Mouse (Mus musculus): ENCODE measurements at regions not wholly inside any gene's neighbourhood (a gene's known extent, or its start where the extent isn't known, plus 50 kb on each side); places are given as distances from the start of the nearest gene placed in this dataset.

DNA sequence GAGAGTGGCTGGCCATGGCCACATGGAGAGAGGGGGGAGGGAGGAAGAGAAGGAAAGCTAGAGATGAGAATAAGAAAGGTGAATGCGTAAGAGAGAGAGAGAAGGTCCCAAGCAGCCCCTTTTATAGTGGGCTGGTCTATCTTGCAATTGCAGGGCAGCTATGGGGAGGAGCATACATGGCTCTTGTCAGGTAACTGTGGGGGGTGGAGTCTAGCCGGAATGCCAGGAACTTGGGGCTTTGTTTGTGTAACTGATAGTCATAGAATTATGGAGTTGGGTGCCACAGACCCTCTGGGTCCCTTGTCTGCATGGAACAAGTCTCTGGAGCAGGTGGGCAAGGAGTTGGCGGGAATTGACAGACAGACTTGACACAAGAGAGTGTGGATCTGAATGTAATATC lies 2151.8 kb downstream of the 4930444P10Rik start:
- DNase-seq (ENCODE audit: low spot score in 2 of 2): no peak

DNA sequence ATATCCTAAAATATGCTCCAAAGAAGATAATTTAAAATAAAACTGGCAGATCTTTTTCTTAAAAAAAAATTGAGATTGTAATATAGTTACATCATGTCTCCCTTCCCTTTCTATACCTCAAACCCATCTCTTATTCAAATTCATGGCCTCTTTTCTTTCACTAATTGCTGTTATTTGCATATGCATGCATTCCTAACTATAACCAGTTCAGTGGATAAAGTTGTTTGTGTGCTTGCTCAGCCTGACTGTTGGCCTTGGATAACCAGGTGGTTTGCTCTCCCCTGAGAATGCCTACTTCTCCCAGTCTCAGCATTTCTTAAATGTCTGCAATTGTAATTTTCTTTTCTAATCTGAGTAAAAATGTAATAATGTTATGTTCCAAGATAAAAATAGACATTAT lies 2154.8 kb downstream of the 4930444P10Rik start:
- DNase-seq (ENCODE audit: low spot score in 2 of 2): no peak

DNA sequence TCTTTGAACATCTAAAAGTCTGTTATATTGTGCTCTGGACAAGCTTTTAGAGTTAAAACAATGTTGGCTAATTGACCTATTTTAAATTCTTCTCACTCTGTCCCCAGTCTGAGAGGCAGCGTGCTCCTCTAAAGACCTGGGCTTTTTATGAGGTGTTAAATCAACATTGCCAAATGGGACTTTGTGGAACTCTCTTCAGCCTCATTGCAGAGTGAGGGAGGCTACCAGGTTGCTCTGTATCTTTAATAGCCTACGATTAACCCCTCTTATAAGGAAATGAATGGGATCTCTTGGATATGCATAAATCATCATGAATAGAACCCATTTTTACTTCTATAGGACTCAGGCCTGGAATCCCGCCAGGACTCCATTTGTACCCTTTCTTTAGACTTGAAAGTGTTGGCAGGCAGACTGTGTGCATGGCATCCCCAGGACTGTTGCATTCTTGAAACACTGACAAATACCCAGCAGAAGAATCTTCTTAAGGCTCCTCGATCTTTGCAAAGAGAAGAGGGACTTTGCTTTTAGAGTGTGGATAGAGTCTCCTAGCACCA lies 2157.1 kb downstream of the 4930444P10Rik start:
- DNase-seq (ENCODE audit: low spot score in 2 of 2): peak in 1 of 2 experiments; percentile 11

DNA sequence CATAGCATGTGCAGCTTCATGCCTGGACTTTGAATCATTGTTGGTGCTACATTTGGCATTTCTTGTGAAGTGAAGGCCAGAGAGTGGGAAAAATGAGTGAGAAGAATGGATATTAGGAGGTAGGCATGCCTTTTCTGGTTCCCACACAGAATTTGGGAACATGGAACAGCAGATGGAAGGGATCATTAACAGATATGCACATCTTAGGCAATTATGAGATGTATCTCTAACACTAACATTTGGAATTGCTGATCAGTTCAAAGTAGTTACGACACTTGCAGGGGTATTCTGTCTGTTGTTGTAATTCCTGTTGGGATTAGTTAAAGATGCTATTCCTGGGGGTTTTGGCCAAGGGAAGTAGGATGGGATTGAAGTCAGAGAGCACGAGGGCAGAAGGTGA lies 2164.4 kb downstream of the 4930444P10Rik start:
- no peak for DNase-seq (ENCODE audit: low spot score in 2 of 2)

DNA sequence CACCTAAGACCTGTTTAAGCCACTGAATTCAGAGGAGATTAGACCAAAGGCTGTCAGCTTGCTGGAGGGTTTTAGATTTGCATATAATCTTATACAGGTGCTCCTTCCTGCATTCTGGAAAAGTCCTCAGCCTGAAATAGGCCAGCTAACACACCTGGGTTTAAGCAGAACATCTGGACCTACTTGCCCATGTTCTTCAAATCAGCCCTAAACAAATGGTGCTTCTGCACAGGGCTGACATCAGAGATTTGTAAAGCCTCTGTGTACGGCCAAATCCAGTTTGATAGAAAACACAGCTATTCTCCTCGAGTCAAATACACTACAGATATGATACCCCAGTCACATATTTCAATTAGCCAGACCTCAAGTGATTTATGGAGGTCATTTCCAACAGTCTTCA lies 2165.2 kb downstream of the 4930444P10Rik start:
- no peak for DNase-seq (ENCODE audit: low spot score in 2 of 2)

DNA sequence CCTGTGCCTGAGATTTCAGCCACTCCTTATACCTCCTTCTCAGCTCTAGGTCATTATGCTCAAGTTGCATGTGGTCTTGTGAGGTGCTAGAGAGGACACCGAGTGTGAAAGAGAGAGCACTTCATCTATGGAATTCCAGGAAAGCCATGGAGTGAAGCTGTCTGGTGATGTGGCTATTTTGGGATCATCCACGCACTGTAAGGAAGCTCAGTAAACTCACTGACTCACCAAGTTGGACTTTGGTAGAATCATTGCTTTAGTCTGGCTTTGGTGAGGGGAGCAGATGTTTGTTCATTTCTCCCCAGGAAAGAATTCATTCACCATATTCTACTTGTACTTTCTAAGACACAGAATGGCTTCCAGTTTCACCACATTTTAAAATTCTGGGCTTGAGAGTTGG lies 2167.1 kb downstream of the 4930444P10Rik start:
- DNase-seq (ENCODE audit: low spot score in 2 of 2): no peak

DNA sequence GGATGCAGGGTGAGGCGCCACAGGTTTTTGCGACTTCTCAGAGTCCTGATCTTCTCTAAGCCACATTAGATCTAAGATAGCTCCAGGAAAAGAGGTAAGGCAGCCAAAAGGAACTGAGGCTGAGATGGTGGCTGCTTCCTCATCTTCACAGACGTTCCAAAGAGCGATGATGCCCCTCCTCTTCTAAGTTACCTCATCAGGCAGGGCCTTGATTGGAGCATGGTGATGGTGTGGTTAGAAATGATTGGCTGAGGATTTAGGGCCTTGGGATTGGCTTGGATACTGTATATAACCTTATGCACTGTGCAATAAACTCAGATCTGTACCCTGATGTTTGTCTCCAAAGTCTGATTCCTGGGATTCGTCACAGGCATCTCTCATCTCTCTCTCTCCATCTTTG lies 2177.9 kb downstream of the 4930444P10Rik start:
- DNase-seq (ENCODE audit: low spot score in 2 of 2): no peak

DNA sequence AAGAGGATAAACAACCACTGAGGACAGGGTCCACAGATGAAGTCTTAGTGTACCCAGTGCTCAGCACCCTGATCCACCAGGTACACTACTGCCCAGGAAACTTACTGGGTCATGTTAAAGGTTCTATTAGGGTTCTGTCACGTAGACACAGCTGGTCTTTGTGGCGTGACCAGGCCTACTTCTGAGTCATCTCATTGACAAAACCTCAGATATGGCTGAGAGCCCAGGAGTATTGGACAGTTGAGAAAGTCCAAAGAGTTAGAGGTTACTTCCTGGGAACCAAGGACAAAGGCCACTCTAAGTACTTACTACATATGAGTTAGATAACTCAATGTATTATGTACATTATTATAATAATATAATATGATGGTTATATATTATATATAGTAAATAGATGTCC lies 2214.0 kb downstream of the 4930444P10Rik start:
- no peak for DNase-seq (ENCODE audit: low spot score in 2 of 2)

DNA sequence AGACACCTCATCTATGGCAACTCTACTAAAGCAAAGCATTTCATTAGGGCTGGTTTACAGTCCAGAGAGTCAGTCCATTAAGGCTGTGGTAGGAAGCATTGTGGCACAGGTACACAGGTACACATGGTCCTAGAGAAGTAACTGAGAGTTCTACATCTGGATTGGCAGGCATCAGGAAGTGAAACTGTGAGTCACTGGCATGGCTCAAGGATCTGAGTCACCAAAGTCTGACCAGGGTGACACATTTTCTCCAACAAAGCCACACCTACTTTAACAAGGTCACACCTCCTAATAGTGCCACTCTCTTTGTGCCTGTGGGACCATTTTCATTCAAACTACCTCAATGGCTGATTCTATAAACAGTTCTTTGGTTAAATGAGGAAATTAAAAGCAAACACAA lies 2219.2 kb downstream of the 4930444P10Rik start:
- no peak for DNase-seq (ENCODE audit: low spot score in 2 of 2)

DNA sequence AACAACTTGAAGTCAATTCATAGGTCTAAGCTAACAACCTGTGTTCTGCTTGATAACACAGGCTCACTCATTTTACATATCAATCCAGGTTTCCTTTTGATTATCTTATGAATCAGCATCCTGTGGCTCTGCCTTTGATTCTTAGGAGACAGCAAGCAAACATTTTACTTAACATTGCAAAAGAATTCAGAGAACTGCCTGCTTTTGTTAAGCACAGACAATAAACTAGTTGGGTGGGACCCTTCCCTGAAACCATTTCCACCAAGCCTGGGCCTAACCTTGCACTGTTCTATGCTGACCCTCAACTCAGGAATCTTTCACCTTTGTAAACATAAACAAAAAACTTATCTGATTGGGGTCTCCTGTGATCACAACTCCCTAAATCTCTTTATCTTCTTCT lies 2220.6 kb downstream of the 4930444P10Rik start:
- DNase-seq (ENCODE audit: low spot score in 2 of 2): no peak

DNA sequence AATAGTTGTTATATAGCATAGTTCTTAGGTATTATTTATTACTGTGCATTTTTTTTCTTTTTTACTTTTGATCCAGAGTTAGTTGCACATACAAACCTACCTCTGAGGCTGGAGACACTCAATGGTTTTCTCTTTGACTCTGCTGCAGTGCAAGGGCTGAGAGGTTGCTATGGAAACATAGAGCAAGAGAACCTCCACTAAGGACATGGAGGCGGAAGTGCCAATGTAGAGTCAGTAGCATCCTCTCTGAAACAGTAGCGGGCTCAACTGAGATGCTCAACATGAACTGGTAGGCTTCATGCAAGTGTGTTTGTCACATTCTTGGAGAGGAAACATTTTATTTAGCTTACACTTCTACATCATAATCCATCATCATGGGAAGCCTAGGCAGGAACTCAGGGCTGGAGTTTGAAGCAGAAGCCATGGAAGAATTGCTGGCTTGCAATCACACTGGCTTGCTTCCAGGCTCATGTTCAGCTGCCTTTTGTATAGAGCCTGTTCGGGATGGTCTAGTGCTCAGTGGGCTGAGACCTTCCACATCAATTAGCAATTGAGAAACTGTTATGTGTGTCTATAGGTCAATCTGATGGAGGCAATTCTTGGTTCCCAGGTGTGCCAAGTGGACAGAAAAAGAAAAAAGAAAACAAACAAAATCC lies 2222.4 kb downstream of the 4930444P10Rik start:
- peak; percentile 33 to 49 for DNase-seq (ENCODE audit: low spot score in 2 of 2)

DNA sequence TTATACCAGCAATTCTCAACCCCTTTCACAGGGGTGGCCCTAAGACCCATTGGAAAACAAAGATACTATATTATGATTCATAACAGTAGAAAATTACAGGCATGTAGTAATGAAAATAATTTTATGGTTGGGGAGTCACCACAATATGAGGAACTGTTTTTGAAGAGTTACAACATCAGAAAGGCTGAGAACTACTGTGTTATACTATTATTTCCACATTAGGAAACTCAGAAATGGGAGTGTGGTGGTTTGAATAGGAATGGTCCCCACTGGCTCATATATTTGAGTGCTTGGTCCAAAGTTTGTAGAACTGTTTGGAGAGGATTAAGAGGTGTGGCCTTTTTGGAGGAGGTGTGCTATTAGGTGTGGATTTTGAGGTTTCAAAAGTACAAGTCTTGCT lies 2227.4 kb downstream of the 4930444P10Rik start:
- no peak for DNase-seq (ENCODE audit: low spot score in 2 of 2)

DNA sequence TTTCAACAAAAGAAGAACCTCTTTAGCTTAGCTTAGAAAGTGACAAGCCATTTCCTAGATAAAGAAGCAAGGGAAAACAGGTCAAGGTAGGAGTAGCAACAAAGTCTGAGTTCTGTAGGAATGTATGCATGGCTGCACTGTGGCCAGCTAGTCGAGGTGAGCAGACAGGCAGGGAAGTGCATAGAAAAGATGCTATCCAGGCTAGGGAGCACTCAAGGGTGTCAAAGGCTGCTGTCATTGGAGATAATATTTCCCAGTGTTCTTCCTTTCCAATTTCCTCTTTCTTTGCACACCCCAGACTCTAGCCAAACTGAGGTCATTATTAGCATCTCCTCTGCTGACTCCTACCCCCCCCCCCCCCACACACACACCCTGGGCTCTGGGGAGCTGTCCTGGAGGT lies 2229.4 kb downstream of the 4930444P10Rik start:
- DNase-seq (ENCODE audit: low spot score in 2 of 2): no peak

DNA sequence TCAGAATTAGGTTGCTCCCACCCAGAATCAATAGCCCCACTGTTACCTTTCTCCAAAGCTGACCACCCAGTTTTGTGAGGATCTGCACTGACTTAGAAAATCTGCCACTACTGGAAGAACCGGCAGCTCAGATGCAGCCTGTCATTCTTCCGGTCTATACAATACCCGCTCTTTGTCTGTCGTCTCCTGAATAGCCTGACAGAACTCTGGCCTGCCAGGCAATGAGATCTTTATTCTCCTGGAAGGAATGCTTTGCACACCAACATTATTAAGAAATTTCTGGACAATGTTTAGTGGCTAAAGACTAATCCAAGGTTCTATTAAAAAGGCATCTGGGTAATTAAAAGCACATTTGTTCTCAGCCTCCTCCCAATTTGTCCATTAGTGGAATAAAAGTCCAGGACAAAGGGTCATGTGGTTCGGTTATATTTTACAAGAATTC lies 2232.0 kb downstream of the 4930444P10Rik start:
- DNase-seq (ENCODE audit: low spot score in 2 of 2): no peak

DNA sequence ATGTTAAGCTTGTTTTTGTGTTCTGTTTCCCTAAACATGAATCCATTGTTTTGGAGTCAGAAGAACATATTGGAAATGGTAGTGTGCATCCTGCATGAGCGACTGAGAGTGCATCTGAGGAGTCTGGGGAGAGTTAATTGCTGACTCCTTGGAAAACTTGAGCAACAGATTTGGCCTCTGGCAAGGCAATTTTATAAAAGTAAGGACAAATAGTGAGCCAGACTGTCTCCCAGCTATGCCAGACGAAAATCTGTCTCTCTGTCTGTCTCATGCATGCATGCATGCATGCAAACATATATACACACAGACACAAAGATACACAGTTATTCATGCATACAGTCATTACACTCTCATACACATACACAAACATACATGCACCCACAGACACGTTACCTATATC lies 2232.7 kb downstream of the 4930444P10Rik start:
- DNase-seq (ENCODE audit: low spot score in 2 of 2): no peak

DNA sequence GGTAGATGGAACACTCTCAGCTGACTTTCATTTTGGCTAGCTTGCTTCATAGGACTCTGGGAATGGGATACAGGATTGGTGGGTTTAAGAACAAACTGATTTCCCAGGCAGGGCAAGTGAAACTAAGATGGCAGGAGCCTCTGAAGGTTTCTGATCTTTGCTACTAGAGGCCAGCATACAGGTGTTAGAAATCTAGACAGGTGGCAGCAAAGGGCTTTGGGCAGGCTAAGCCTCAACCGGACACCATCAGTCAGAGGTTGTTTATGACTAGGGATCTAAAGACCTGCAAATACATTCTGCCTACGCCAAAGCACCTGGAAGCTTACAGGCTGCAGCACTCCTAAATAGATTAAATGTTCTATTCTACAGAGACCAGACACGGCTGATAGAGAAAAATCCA lies 2233.4 kb downstream of the 4930444P10Rik start:
- no peak for DNase-seq (ENCODE audit: low spot score in 2 of 2)

DNA sequence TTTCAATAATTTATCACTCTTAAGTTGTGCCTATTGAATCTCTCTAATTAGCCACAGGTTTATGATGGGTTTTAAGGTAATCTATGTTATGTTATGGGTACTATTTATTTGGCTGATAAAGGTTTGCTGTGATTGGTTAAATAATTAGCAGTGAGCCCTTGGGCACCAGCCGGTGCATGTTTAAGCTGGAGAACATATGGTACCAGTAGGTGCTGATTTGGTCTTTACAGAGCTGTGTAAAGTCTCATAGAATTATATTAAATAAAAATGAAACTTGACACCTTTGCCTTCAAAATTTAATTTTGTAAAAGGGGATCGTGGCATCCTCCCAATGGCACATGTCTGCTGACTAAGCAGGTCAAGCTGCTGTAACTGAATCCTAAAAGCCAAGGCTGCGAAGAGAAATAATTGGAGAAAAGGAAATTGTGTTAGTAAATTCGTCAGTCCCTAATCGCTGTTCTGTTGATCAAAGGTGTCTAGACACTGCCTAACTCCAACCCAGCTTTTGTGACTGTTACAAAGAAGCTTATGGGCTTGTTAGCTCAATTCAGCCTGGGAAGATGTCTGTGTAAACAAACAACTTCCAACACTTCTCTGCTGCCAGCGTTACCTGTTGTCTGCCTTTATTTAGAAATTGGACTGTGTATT lies 2234.6 kb downstream of the 4930444P10Rik start:
- no peak for DNase-seq (ENCODE audit: low spot score in 2 of 2)

DNA sequence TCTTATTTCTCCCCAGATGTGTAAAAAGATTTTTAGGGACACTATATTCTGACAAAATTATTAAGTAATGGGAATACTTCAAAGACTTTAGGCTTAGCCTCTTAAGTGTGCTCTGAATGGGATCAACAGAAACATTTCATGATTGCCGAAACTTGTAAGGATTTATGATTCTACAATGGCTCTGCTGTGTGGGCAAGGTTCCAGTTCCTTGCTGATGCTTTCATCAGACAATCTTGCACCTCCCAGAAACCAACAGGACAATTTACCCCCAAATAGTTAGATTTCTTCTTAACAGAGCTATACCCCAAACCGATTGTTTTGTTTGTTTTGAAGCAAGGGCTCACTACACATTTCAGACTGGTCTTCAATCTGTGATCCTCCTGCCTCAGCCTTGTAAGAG lies 2236.1 kb downstream of the 4930444P10Rik start:
- no peak for DNase-seq (ENCODE audit: low spot score in 2 of 2)

DNA sequence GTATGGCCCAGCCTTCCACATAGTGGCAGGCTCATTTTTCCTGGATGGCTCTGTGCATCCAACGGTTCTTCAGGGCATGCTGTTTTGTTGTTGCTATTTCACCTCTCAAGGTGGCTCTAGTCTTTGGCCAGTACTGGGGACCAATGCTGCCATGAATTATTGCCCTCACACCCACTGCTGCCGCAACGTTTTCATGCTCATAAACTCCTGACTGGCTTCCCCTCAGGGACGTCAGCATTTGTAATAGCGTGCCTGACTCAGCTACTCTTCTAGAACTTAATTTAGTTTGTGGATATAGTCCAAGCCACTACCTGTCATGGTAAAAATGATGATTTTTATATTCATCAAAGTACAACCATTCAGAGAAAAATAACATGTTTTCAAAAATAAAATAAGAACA lies 2242.0 kb downstream of the 4930444P10Rik start:
- DNase-seq (ENCODE audit: low spot score in 2 of 2): no peak

DNA sequence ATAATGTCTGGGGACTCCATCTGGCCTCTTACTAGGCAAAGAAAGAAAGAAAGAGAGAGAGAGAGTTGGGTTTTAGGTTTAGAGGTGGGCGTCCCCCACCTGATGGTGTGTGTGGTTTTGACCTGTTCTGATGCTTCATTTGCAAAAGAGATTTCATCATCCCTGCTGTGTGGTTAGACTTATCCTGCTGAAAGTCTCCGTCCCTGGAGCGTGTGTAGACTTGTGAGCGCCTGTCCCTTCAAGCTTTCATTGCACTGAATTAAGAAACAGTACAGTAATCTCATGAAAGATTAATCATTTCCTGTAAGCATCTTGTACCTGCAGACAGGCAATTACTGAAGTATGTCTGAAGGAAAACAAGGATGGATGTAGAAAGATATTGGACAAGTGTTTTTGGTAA lies 2244.1 kb downstream of the 4930444P10Rik start:
- no peak for DNase-seq (ENCODE audit: low spot score in 2 of 2)

DNA sequence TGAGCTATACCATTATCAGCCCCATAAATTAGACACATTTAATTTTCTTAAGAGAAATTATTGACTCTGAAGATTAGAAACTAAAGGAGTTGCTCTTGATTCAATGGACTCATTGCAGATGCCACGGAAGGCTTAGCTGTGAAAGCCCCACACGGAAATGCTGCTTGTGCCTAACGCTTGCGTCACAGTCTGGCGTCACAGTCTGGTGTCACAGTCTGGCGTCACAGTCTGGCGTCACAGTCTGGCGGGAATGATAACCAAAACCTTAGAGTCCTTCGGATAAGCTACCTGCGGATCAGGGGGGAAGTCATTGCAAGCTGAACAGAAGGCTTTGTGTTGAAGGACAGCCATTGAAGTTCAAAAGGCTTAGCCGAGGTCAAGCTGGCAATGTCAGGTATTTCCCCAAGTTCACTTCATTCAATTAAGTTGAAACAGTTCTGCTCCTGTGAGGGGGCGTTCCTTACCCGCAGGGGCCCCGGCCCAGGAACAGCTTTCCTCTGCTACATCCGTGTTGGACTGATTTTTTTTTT lies 2246.7 kb downstream of the 4930444P10Rik start:
- no peak for DNase-seq (ENCODE audit: low spot score in 2 of 2)

DNA sequence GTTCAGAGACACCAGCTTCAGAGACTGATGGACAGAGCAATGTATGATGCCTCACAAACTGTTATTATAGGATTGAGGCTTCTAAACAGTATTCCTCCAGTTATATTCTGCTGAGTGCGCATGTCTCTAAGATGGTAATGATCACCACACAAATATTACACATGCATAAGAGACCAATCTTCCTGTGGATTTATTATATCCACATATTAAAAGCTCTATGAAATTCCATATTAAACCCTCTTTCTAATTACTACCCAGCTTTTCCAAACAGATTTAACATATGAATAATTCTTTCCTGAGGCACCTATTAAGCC lies 2252.9 kb downstream of the 4930444P10Rik start:
- DNase-seq (ENCODE audit: low spot score in 2 of 2): no peak

DNA sequence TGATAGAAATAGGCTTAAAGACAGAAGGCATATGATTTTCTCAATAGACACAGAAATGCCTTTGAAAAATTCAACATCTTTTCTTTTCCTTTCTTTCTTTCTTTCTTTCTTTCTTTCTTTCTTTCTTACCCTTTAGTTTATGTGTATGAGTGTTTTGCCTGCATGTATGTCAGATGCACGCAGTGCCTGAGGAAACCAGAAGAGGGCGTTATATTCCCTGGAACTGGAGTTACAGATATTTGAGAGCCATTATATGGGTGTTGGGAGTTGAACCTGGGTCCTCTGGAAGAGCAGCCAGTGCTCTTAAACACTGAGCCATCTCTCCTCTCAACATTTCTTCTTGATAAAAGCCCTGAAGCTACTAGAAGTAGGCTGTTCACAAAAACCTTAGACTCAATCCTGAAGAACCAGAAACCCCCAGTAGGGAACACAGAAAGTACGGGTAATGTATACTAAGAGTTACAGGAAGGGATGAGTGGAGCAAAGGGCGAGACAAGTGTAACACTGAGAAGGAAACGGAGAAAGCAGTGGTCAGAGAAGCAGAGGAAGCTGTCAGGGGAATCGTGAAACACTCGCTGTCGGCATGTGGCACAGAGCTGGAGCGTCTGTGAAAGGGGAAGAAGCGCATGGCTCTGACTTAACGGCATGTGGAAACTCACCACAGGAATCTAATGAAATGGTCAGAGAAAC lies 2253.4 kb downstream of the 4930444P10Rik start:
- DNase-seq (ENCODE audit: low spot score in 2 of 2): no peak
